Mouse (Mus musculus): ENCODE data around the gene Fam20a. TPM values are rescaled to one million over a fixed set of nuclear protein-coding genes. Genes with fewer than 3 reads are reported as not detected.

Fam20a gene
- polyA plus RNA-seq, 1 experiment from 2014 or later, result 1.9 TPM

DNA sequence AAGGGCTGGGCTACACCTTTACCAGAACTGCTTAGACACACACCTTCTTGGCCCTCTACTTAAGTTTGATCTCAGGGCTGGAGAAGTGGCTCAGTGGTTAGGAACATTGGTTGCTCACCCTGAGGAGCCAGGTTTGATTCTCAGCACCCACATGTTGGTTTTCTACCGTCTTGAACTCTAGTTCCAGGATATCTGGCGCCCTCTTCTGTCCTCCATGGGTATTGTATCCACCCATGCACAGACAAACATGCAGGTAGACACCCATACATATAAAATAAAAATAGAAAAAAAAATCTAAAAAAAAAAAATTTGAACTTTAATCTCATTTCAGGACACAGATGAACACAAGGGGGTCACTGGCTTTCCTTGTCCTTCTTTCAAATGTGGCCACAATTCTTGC, 22.3 kb downstream of the Fam20a start:
- no peaks in the 10 kb centered on the region for H3K27me3 ChIP-seq (ENCODE audit: control insufficient read depth, insufficient read depth, low read length)
- H3K4me2 ChIP-seq (replicated peaks; ENCODE audit: low read depth, low read length), result no peak overlapping the region
- no peak for ATAC-seq (ENCODE audit: low FRiP score, low TSS enrichment)
- H3K9me3 ChIP-seq (ENCODE audit: control insufficient read depth, low read length), result no peaks in the 10 kb centered on the region
- H3K9ac ChIP-seq (ENCODE audit: low read depth, low read length), result no peak overlapping the region
- no peaks in the 10 kb centered on the region for H3K4me1 ChIP-seq (ENCODE audit: control insufficient read depth, insufficient read depth, low read length)
- H3K36me3 ChIP-seq (ENCODE audit: control insufficient read depth, insufficient read depth, low read length), result no peaks in the 10 kb centered on the region
- WGBS, result 65% methylated on average over 2 of the region's 2 CpGs
- H3K4me3 ChIP-seq (ENCODE audit: low read length), result no peak overlapping the region
- no peak overlapping the region for H3K27ac ChIP-seq (ENCODE audit: low read depth, low read length)

DNA sequence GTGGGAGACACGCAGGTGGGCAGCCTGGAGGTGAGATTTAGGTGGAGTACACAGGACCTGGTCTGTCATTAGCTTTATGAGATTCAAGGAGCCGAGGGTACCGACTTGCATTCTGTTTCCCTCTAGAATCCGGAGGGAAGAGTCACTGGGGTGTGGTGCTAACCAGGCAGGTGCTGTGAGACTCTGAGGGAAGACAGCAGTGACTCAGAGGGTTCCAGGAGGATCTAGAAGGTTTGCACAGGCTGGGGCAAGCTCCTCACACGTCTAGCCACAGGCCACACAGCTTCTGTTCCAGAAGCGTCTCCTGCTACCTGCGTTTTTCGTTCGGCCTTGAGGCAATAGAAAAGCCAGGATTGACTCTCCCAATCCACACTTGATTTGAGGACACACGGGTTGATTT, 23.3 kb downstream of the Fam20a start:
- no peak overlapping the region for H3K4me3 ChIP-seq (ENCODE audit: low read length)
- no peaks in the 10 kb centered on the region for H3K9me3 ChIP-seq (ENCODE audit: control insufficient read depth, low read length)
- H3K9ac ChIP-seq (ENCODE audit: low read depth, low read length), result no peak overlapping the region
- 90% methylated on average over 10 of the region's 10 CpGs for WGBS
- H3K27ac ChIP-seq (ENCODE audit: low read depth, low read length), result no peak overlapping the region
- no peaks in the 10 kb centered on the region for H3K27me3 ChIP-seq (ENCODE audit: control insufficient read depth, insufficient read depth, low read length)
- no peak overlapping the region for H3K4me2 ChIP-seq (replicated peaks; ENCODE audit: low read depth, low read length)
- no peaks in the 10 kb centered on the region for H3K4me1 ChIP-seq (ENCODE audit: control insufficient read depth, insufficient read depth, low read length)
- no peak for ATAC-seq (ENCODE audit: low FRiP score, low TSS enrichment)
- no peaks in the 10 kb centered on the region for H3K36me3 ChIP-seq (ENCODE audit: control insufficient read depth, insufficient read depth, low read length)

DNA sequence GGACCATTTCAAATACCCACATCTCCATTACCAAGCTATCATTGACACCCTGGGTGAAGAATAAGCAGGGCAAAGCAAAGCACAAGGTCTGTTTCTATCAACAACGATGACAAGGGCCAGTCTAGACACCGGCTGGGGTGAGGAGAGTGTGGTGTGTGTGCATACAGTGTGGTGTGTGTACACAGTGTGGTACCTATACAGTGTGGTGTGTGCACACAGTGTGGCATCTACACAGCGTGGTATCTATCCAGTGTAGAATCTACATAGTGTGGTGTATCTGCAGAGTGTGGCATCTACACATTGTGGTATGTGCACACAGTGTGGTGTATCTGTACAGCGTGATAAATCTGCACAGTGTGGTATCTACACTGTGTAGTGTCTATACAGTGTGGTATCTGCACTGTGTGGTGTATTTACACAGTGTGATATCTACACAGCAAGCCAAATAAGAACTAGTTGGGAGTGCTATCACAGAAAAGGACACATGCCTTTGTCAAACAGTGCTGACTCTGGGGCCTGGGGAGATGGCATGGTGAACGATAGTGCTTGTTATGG, 24.9 kb downstream of the Fam20a start:
- H3K27ac ChIP-seq (ENCODE audit: low read depth, low read length), result no peak overlapping the region
- H3K4me1 ChIP-seq (ENCODE audit: control insufficient read depth, insufficient read depth, low read length), result no peaks in the 10 kb centered on the region
- no peaks in the 10 kb centered on the region for H3K9me3 ChIP-seq (ENCODE audit: control insufficient read depth, low read length)
- no peak overlapping the region for H3K4me2 ChIP-seq (replicated peaks; ENCODE audit: low read depth, low read length)
- no peak for ATAC-seq (ENCODE audit: low FRiP score, low TSS enrichment)
- no peaks in the 10 kb centered on the region for H3K27me3 ChIP-seq (ENCODE audit: control insufficient read depth, insufficient read depth, low read length)
- no peak overlapping the region for H3K9ac ChIP-seq (ENCODE audit: low read depth, low read length)
- no peak overlapping the region for H3K4me3 ChIP-seq (ENCODE audit: low read length)
- 85% methylated on average over 5 of the region's 5 CpGs for WGBS
- no peaks in the 10 kb centered on the region for H3K36me3 ChIP-seq (ENCODE audit: control insufficient read depth, insufficient read depth, low read length)

DNA sequence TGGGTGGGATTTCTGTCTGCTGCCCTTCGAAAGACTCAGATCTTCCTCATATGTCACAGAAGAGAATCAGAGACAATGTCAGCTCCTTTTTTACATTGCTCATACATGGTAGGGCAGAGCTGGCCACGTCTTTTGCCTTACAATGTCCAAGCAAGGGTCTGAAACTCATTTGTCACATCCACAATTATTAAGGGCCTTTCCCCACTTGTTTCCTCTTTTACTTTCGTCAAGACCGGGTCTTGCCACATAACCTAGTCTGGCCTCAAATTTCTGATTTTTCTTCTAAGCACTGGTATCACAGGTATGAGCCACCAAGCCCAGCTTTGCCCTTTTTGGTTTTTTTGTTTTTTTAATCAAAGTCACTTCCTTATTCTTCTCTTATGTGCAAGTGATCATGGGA, 25.6 kb downstream of the Fam20a start:
- no peak for ATAC-seq (ENCODE audit: low FRiP score, low TSS enrichment)
- Histone ChIP-seq H3K4me2 (replicated peaks; ENCODE audit: low read depth, low read length) (no peak overlapping the region), H3K36me3 (ENCODE audit: control insufficient read depth, insufficient read depth, low read length) (no peaks in the 10 kb centered on the region), H3K27ac (ENCODE audit: low read depth, low read length) (no peak overlapping the region), H3K4me1 (ENCODE audit: control insufficient read depth, insufficient read depth, low read length) (no peaks in the 10 kb centered on the region), H3K9me3 (ENCODE audit: control insufficient read depth, low read length) (no peaks in the 10 kb centered on the region), H3K9ac (ENCODE audit: low read depth, low read length) (no peak overlapping the region), H3K27me3 (ENCODE audit: control insufficient read depth, insufficient read depth, low read length) (no peaks in the 10 kb centered on the region), H3K4me3 (ENCODE audit: low read length) (no peak overlapping the region)
- WGBS, result 86% methylated on average over 4 of the region's 4 CpGs

DNA sequence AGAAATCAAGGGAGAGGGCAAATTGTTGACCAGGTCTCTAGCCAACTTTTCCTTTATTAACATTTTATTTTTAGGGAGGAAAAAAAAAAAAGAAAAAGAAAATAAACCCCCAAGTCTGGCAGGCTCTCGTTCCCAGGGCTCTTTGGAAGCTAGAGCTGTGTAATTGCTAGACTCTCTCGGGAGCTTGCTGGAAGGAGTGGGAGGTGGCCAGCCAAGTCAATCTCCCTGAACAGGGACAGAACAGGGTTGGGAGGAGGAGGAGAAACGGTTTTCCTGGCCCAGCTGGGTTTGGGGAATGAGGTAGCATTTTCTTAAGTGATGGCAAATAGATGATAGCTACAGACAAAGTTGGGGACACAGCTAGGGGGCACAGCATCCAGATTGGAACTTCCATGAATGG, 29.3 kb downstream of the Fam20a start:
- Histone ChIP-seq H3K4me1 (ENCODE audit: control insufficient read depth, insufficient read depth, low read length) (no peaks in the 10 kb centered on the region), H3K27me3 (ENCODE audit: control insufficient read depth, insufficient read depth, low read length) (no peaks in the 10 kb centered on the region), H3K4me3 (ENCODE audit: low read length) (no peak overlapping the region), H3K9me3 (ENCODE audit: control insufficient read depth, low read length) (no peaks in the 10 kb centered on the region), H3K36me3 (ENCODE audit: control insufficient read depth, insufficient read depth, low read length) (no peaks in the 10 kb centered on the region), H3K9ac (ENCODE audit: low read depth, low read length) (no peak overlapping the region), H3K27ac (ENCODE audit: low read depth, low read length) (no peak overlapping the region), H3K4me2 (replicated peaks; ENCODE audit: low read depth, low read length) (no peak overlapping the region)
- ATAC-seq (ENCODE audit: low FRiP score, low TSS enrichment), result no peak
- 16% methylated on average over 3 of the region's 3 CpGs for WGBS

DNA sequence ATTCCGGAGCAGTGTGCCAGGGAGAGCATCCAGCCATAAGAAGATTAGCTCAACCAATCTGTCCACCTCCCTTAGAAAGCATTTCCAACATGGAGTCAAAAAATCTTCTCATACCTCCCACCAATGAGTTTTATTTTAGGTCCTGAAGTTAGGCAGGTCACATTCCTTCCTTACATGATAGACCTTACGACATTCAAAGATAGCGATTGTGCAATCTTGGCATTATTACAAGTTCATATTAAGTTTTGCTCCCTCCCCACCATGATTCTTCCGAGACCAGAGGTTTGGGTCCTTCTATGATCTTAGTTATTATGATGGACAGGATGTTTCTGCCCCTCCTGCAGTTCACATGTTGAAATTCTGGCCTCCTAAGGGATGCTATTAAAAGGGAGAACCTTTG, 32.5 kb downstream of the Fam20a start:
- 90% methylated on average over 4 of the region's 4 CpGs for WGBS
- Histone ChIP-seq H3K36me3 (ENCODE audit: control insufficient read depth, insufficient read depth, low read length) (no peaks in the 10 kb centered on the region), H3K27me3 (ENCODE audit: control insufficient read depth, insufficient read depth, low read length) (no peaks in the 10 kb centered on the region), H3K4me2 (replicated peaks; ENCODE audit: low read depth, low read length) (no peak overlapping the region), H3K9ac (ENCODE audit: low read depth, low read length) (no peak overlapping the region), H3K4me3 (ENCODE audit: low read length) (no peak overlapping the region), H3K4me1 (ENCODE audit: control insufficient read depth, insufficient read depth, low read length) (no peaks in the 10 kb centered on the region), H3K27ac (ENCODE audit: low read depth, low read length) (no peak overlapping the region), H3K9me3 (ENCODE audit: control insufficient read depth, low read length) (no peaks in the 10 kb centered on the region)
- no peak for ATAC-seq (ENCODE audit: low FRiP score, low TSS enrichment)

DNA sequence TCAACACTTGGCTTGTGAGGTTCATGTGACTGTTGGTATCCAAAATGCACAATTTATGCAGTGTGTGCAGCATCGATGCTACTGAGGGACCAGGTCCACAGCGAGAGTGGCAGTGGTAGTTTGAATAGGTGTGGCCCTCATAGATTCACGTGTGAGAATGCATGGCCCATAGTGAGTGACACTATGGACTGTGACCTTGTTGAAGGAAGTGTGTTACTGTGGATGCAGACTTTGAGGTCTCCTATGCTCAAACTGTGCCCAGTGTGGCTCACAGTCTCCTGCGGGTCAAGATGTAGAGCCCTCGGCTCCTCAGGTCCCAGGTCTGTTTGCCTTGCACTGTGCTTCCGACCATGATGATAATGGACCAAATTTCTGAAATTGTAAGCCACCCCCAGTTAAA, 39.9 kb downstream of the Fam20a start:
- no peak for ATAC-seq (ENCODE audit: low FRiP score, low TSS enrichment)
- Histone ChIP-seq H3K27ac (ENCODE audit: low read depth, low read length) (no peak overlapping the region), H3K9me3 (ENCODE audit: control insufficient read depth, low read length) (no peaks in the 10 kb centered on the region), H3K4me3 (ENCODE audit: low read length) (no peak overlapping the region), H3K4me2 (replicated peaks; ENCODE audit: low read depth, low read length) (no peak overlapping the region), H3K36me3 (ENCODE audit: control insufficient read depth, insufficient read depth, low read length) (no peaks in the 10 kb centered on the region), H3K9ac (ENCODE audit: low read depth, low read length) (no peak overlapping the region), H3K4me1 (ENCODE audit: control insufficient read depth, insufficient read depth, low read length) (no peaks in the 10 kb centered on the region), H3K27me3 (ENCODE audit: control insufficient read depth, insufficient read depth, low read length) (no peaks in the 10 kb centered on the region)
- 95% methylated on average over 6 of the region's 6 CpGs for WGBS

DNA sequence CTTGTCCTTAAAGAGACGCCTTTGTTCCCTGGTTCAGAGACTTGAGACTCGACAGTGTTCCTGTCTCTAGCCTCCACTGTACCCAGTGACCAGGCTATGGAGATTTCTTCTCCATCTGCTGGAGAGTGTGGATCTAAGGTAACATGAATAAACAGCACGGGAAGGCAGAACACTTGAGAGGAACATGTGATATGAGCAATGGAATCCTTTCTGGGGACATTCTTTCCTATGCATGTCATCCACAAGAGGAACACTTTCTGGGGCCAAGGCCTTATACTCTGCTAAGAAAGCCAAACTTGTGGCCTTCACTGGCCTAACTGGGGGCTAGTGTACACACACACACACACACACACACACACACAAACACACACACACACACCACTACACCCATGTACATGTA, 40.5 kb downstream of the Fam20a start:
- Histone ChIP-seq H3K9ac (ENCODE audit: low read depth, low read length) (no peak overlapping the region), H3K4me1 (ENCODE audit: control insufficient read depth, insufficient read depth, low read length) (no peaks in the 10 kb centered on the region), H3K36me3 (ENCODE audit: control insufficient read depth, insufficient read depth, low read length) (no peaks in the 10 kb centered on the region), H3K27ac (ENCODE audit: low read depth, low read length) (no peak overlapping the region), H3K4me2 (replicated peaks; ENCODE audit: low read depth, low read length) (no peak overlapping the region), H3K4me3 (ENCODE audit: low read length) (no peak overlapping the region), H3K9me3 (ENCODE audit: control insufficient read depth, low read length) (no peaks in the 10 kb centered on the region), H3K27me3 (ENCODE audit: control insufficient read depth, insufficient read depth, low read length) (no peaks in the 10 kb centered on the region)
- WGBS, result 84% methylated on average over 3 of the region's 3 CpGs
- ATAC-seq (ENCODE audit: low FRiP score, low TSS enrichment), result no peak

DNA sequence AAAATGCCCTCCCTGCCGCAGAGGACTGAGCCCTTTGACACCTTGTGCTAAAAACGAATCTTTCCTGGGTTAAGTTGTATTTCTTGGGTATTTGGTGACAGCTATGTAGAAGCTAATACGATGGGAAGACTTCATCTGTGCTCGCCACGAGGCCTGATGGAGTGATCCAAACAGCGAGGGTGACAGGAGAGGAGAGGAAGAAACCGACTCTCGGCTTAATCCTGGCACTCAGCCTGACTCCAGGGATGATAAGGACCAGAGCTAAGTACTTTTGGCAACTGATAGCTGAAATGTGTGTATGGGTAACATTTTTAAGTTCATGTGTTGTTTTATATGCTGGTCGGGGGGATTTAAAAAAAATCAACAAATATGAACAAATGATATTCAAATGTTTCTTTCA, 41.1 kb downstream of the Fam20a start:
- no peak for ATAC-seq (ENCODE audit: low FRiP score, low TSS enrichment)

More for the DNA sequence above, 41.1 kb downstream of the Fam20a start:
- H3K27me3 ChIP-seq (ENCODE audit: control insufficient read depth, insufficient read depth, low read length), result no peaks in the 10 kb centered on the region
- H3K9me3 ChIP-seq (ENCODE audit: control insufficient read depth, low read length), result no peaks in the 10 kb centered on the region
- no peaks in the 10 kb centered on the region for H3K36me3 ChIP-seq (ENCODE audit: control insufficient read depth, insufficient read depth, low read length)
- 74% methylated on average over 9 of the region's 9 CpGs for WGBS
- no peak overlapping the region for H3K27ac ChIP-seq (ENCODE audit: low read depth, low read length)
- H3K4me1 ChIP-seq (ENCODE audit: control insufficient read depth, insufficient read depth, low read length), result no peaks in the 10 kb centered on the region
- no peak overlapping the region for H3K4me3 ChIP-seq (ENCODE audit: low read length)
- H3K4me2 ChIP-seq (replicated peaks; ENCODE audit: low read depth, low read length), result no peak overlapping the region
- no peak overlapping the region for H3K9ac ChIP-seq (ENCODE audit: low read depth, low read length)
